Mouse (Mus musculus): ENCODE data around the gene Wdr24. TPM values are rescaled to one million over a fixed set of nuclear protein-coding genes. Genes with fewer than 3 reads are reported as not detected.
A peak's percentile ranks its signal among the peaks of the same experiment; 100 is the strongest.
"Not testable (repeated sequence)": the region's sequence is repeated elsewhere in the genome, so short reads cannot be mapped to it uniquely, and the experiment has no call there.

Wdr24 gene
- total RNA-seq, 2 experiments from 2014 or later = 23.9 to 26.5 TPM

GRCm38 (mm10) chr17:25871566-25871965, 48.1 kb downstream of the Wdr24 start:
- DNase-seq (ENCODE audit: low spot score in 2 of 2); intact Hi-C loops (cut with DNase I): not testable (repeated sequence)

DNA sequence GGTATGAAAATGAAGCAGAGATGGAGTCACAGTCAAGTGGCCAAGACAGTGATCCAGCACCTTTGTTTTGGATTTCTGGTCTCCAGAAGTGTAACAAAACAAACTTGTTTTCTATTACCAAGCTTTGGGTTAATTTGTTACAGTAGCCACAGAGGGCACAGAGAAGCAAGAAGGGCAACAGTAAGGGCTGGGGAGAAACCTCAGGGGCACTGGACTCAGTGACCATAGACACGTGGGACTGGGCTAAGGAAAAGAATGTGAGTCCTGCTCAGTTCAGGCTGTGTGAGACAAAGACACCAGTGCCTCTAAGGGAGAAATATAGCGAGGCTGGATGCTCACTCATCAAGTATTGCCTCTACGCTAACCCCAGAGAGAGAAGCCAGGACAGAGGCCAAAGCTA, 49.2 kb downstream of the Wdr24 start:
- DNase-seq (ENCODE audit: low spot score in 2 of 2) = no peak
- intact Hi-C loops (cut with DNase I) = no loop called here

DNA sequence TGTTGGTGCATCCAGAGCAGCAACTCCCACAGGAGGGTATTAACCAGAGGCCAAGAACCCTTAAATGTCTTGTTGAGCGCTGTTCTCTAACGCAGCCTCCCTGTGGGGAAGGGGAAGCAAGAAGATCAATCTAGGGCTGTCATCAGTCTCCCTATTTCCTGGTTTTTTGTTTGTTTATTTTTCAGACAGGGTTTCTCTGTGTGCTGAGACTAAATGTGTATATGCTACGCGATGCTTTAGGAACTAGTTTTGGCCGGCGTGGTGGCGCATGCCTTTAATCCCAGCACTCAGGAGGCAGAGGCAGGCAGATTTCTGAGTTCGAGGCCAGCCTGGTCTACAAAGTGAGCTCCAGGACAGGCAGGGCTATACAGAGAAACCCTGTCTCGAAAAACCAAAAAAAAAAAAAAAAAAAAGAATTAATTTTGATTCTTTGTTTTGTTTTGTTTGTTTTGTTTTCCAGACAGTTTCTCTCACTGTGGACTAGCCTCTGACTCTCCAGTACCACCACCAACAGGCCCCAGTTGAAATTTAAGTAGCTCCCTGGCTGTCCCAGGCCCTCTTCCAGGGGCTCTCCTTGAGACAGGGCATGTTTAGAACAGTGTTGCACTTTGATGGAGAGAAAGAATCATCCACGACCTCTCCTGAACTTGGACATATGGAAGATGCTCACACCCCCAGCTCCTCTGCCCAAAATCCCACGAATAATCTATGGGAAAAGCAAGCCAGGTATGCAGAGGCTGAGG, 50.1 kb downstream of the Wdr24 start:
- intact Hi-C loops (cut with DNase I) = no loop called here
- no peak for DNase-seq (ENCODE audit: low spot score in 2 of 2)

DNA sequence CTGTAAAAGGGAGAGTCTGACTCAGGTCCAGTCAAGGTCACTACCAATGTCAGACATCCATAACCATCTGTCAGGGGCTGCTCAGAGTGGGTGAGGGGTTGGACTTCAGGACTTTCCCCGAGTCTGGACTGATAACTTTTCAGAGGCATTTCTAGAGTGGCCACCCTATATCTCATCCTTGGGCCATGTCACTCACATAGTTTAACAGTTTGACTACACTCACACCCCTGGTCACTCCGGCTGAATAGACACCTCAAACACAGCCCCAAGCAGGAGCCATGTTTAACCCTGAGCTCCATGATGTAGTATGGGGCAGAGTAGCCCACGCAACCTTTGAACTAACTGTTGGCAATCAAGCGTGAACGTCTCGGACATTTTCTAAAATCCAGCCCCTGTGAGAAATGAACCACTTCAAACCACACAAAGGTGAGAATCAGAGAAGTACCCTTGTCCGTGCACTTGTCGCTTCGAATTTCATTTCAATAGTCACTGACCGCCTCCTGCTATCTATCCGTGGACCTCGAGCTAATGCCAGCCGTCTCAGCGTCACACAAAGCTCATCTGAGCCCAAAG, 50.8 kb downstream of the Wdr24 start:
- no peak for DNase-seq (ENCODE audit: low spot score in 2 of 2)
- intact Hi-C loops (cut with DNase I) = no loop called here

DNA sequence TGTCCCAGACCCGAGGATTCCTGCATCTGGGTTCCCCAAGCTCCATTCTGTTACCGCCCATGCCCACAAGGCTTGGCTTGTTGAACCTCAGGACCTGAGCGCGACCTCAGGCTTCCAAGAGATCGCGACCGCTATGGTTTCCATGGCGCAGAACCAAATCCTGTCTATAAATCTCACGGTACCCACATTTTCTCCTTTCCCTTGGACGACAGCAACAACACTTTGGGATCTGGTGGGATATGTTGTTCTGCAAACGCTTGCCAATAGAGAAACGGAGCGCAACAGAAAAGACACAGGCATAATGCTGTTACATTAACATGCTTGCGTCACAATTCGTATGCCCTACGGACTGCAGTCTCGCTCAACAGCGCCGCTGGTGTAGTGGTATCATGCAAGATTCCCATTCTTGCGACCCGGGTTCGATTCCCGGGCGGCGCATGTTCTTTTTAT, 51.3 kb downstream of the Wdr24 start, which contains the start of gene Mettl26:
Gene Mettl26, plus strand, starts transcription at position 354 of the 450 bp plus-strand sequence.
- intact Hi-C loops (cut with DNase I) = no loop called here
- DNase-seq (ENCODE audit: low spot score in 2 of 2) = peak; percentile 95 to 99

GRCm38 (mm10) chr17:25875171-25876136, 52.0 kb downstream of the Wdr24 start:
- DNase-seq (ENCODE audit: low spot score in 2 of 2) = peak; percentile 90 to 92
- intact Hi-C loops (cut with DNase I) = no loop called here

- no peak for DNase-seq (ENCODE audit: low spot score in 2 of 2)
- intact Hi-C loops (cut with DNase I) = no loop called here
Measured at GRCm38 (mm10) chr17:25876347-25876915, 53.0 kb downstream of the Wdr24 start.

- no peak for DNase-seq (ENCODE audit: low spot score in 2 of 2)
- intact Hi-C loops (cut with DNase I) = no loop called here
Measured at GRCm38 (mm10) chr17:25877025-25877424, 53.6 kb downstream of the Wdr24 start.

- no peak for DNase-seq (ENCODE audit: low spot score in 2 of 2)
Measured at GRCm38 (mm10) chr17:25877741-25878610, 54.5 kb downstream of the Wdr24 start.

More at GRCm38 (mm10) chr17:25877741-25878610, 54.5 kb downstream of the Wdr24 start:
- intact Hi-C loops (cut with DNase I) = no loop called here

Small RNA genes lying within 50 kb of the gene (microRNA-seq; reads per million reads assigned to microRNA genes)
- 4.3 reads per million, percentile 12 among the genes with 10 or more reads in this experiment for gene Mir3082
- gene Mir6966 = 2.8 reads per million, percentile 5 among the genes with 10 or more reads in this experiment

Other genes starting within 250 kb of the Wdr24 start
- gene Lmf1, start 244.5 kb upstream of the Wdr24 start, total RNA-seq (2021) = 10 to 100 TPM; 22.1 to 26.7 TPM
- gene Gng13, start 106.5 kb upstream of the Wdr24 start, total RNA-seq (2021) = 100 to 1,000 TPM; 154 to 195 TPM
- gene Chtf18, start 96.2 kb upstream of the Wdr24 start, total RNA-seq (2021) = 1 to 10 TPM; 2.9 to 3.7 TPM
- gene Rpusd1, start 96.0 kb upstream of the Wdr24 start, total RNA-seq (2021) = 10 to 100 TPM; 49.5 to 58.9 TPM
- gene Mslnl, start 87.6 kb upstream of the Wdr24 start, total RNA-seq (2021) = under 1 TPM; 0.35 to 0.39 TPM
- 1 to 10 TPM; 1.5 to 4.7 TPM for gene Msln, start 69.2 kb upstream of the Wdr24 start, total RNA-seq (2021)
- 10 to 100 TPM; 29.5 to 42.9 TPM for gene Narfl, start 49.9 kb upstream of the Wdr24 start, total RNA-seq (2021)
- gene Haghl, start 38.0 kb upstream of the Wdr24 start, total RNA-seq (2021) = 100 to 1,000 TPM; 114 to 117 TPM
- gene Ccdc78, start 37.0 kb upstream of the Wdr24 start, total RNA-seq (2021) = not detected
- 10 to 100 TPM; 81.2 to 81.7 TPM for gene Fam173a, start 30.7 kb upstream of the Wdr24 start, total RNA-seq (2021)
- under 1 TPM in 1 of 2 experiments, not detected in 1; 0.52 TPM for gene AC134908.4, start 28.0 kb upstream of the Wdr24 start, total RNA-seq (2021)
- gene Metrn, start 26.5 kb upstream of the Wdr24 start, total RNA-seq (2021) = 10 to 100 TPM; 80.7 to 96.2 TPM
- gene Fbxl16, start 14.5 kb upstream of the Wdr24 start, total RNA-seq (2021) = 100 to 1,000 TPM; 668 to 710 TPM
- gene Jmjd8, start 5.2 kb downstream of the Wdr24 start, total RNA-seq (2021) = 10 to 100 TPM; 54.1 to 58.7 TPM
- gene Stub1, start 9.8 kb downstream of the Wdr24 start, total RNA-seq (2021) = 100 to 1,000 TPM; 171 to 188 TPM
- gene Rhbdl1, start 13.7 kb downstream of the Wdr24 start, total RNA-seq (2021) = 10 to 100 TPM; 47.5 to 54.0 TPM
- 10 to 100 TPM; 22.0 to 24.9 TPM for gene Gm20683, start 18.1 kb downstream of the Wdr24 start, total RNA-seq (2021)
- 10 to 100 TPM; 73.7 to 86.7 TPM for gene Rhot2, start 21.2 kb downstream of the Wdr24 start, total RNA-seq (2021)
- 10 to 100 TPM; 21.2 to 36.6 TPM for gene Wdr90, start 37.9 kb downstream of the Wdr24 start, total RNA-seq (2021)
- 10 to 100 TPM; 23.5 to 29.8 TPM for gene Mcrip2, start 45.1 kb downstream of the Wdr24 start, total RNA-seq (2021)
- 10 to 100 TPM; 33.3 to 36.4 TPM for gene Mettl26, start 51.4 kb downstream of the Wdr24 start, total RNA-seq (2021)
- gene Wfikkn1, start 57.2 kb downstream of the Wdr24 start, total RNA-seq (2021) = 1 to 10 TPM; 1.4 to 1.5 TPM
- gene Rab40c, start 96.1 kb downstream of the Wdr24 start, total RNA-seq (2021) = 10 to 100 TPM; 46.1 to 58.0 TPM
- gene Pigq, start 121.3 kb downstream of the Wdr24 start, total RNA-seq (2021) = 100 to 1,000 TPM; 106 to 120 TPM
- gene Nhlrc4, start 121.3 kb downstream of the Wdr24 start, total RNA-seq (2021) = under 1 TPM in 1 of 2 experiments, not detected in 1; 0.30 TPM
- gene A930017K11Rik, start 128.9 kb downstream of the Wdr24 start, total RNA-seq (2021) = under 1 TPM; 0.41 to 0.59 TPM
- 10 to 100 TPM; 40.8 to 58.4 TPM for gene Capn15, start 162.2 kb downstream of the Wdr24 start, total RNA-seq (2021)
- 100 to 1,000 TPM in 1 of 2 experiments, 10 to 100 TPM in 1; 98.8 to 117 TPM for gene Rab11fip3, start 245.9 kb downstream of the Wdr24 start, total RNA-seq (2021)